Mouse (Mus musculus): ENCODE measurements at regions not wholly inside any gene's neighbourhood (a gene's known extent, or its start where the extent isn't known, plus 50 kb on each side); places are given as distances from the start of the nearest gene placed in this dataset.
A peak's percentile ranks its signal among the peaks of the same experiment; 100 is the strongest.

GRCm38 (mm10) chr3:101219897-101220296, 67.8 kb downstream of the Cd2 start:
- peak; percentile 56 for TF ChIP-seq CTCF (IDR thresholded peaks at IDR 0.05; ENCODE audit: low read depth)
- TF ChIP-seq EP300 (IDR thresholded peaks at IDR 0.05; ENCODE audit: low read depth) = no peak

All from liver, embryonic 14.5 days (tissue).